Mouse (Mus musculus): ENCODE results near the gene Gm27235. TPM values are rescaled to one million over a fixed set of nuclear protein-coding genes. Genes with fewer than 3 reads are reported as not detected.
"Not testable (repeated sequence)": the region's sequence is repeated elsewhere in the genome, so short reads cannot be mapped to it uniquely, and the experiment has no call there.

The Gm27235 gene
- total RNA-seq (2021) = not detected

DNA sequence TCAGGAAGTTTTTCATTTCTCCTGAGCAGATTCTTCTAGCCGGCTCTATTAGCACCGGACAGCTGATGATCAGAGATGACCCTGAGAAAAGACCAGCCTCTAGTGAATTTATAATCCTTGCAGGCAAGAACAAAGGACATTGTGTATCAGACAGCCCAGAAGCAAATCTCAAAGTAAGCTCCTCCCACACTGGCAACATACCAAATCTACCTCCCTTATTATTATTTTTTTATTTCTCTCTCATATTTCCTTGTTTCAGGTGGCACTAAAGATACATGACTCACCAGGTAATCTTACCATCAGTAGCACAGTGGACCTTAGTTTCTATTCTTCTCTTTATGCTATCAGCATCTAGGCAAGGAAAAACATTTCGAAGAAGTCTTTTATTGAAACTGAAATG, at the start of gene Gm27235, which contains the start of gene D730048I06Rik:
TSS of gene Gm27235 (minus strand) at position 101 of the 400 bp plus-strand sequence.
TSS of gene D730048I06Rik (minus strand) at position 112 of the 400 bp plus-strand sequence.
- no peak for DNase-seq
- intact Hi-C loops (cut with DNase I) = no loop called here

DNA sequence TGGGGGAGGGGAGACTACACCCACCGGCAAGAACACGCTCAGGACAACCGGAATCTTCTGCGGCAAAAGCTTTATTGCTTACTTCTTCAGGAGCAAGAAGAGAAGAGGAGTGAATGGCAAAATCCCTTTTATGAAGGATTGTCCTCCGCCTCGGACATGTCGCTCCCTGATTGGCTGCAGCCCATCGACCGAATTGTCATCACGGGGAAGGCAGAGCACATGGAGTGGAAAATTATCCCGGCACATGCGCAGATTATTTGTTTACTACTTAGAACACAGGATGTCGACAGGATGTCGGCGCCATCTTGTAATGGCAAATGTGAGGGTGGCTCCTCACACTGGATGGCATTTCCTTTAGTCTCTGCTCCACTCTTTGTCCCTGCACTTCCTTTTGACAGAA, 28.0 kb upstream of the Gm27235 start:
- intact Hi-C loops (cut with DNase I); DNase-seq: not testable (repeated sequence)

DNA sequence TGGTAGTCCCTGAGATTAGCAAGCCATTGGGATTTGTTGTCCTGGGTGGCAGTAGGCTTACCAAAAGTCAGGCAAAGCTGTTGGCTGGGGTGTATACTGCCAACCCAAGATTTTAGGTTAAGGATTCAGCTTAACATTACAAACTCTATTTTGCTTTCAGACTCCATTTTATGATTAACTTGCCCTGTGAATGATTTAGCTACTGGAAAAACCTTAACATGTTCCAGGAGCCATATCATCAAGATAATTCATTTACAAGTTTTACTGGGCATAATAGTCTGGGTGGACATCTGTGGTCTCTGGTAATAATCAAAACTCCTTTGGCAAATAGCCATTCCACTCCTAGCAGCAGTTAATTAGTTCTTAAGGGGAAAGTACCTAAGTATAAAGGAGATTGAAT, 8.2 kb upstream of the Gm27235 start:
- intact Hi-C loops (cut with DNase I) = no loop called here
- no peak for DNase-seq

DNA sequence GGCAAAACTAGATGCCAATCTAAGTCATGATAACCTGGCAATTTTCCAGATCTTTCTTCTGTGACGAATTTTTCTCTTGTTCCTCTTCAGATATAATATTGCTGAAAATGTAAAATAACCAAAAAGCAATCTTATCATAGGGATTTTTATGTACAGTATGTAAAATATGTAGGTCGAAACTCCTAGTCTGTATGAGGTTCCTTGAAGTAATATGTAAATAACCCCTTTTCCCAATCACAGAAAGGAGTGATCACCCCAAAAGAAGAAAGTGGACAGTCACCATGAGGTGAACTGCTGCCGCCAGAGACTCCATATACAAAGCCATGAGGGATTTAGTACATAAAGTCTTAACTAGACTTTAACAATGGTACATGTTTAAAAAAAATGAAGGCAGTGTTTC, 11.9 kb downstream of the Gm27235 start, which contains the start of gene Gm17727:
TSS of gene Gm17727 (minus strand) at position 101 of the 400 bp plus-strand sequence.
- no peak for DNase-seq
- intact Hi-C loops (cut with DNase I) = no loop called here

DNA sequence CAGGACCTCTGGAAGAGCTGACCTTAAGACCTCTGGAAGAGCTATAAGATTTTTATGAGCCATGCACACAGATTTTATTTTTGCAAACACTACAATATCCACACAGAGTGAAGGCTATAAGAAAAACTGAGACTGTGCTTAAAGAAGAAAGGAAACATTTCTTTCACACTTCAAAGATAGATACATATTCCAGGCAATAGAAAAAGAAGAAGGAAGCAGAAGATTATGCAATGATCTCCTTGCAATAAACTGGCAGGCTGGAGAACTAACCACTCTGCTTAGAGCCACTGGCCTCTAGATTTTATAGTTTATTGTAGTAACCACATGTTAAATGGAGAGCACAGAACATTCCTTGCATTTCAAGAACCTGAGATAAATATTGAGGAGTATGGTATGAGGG, 33.1 kb downstream of the Gm27235 start:
- intact Hi-C loops (cut with DNase I) = no loop called here
- DNase-seq = no peak

DNA sequence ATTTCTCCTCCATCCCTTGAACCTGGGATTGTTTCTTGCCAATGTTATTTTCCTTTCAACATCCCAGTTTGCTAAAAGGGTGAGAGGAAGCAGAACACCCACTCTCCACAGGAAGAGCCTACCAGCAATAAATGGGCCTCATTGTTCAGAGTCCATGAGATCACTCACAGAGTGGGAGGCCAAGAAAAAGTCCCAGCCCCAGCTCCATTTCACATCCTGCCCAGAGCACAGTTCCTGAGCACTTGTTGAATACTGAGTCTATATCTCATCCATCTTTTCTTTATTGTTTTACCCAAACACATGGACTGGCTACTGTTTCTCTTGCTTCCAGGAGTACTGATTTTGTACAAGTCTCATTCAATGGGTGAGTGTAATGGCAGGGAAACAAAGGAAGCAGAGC, 49.2 kb downstream of the Gm27235 start, which contains the start of gene Gm17677:
TSS of gene Gm17677 (plus strand) at position 301 of the 400 bp plus-strand sequence.
- intact Hi-C loops (cut with DNase I) = no loop called here
- DNase-seq = no peak

Other genes with a start within 250 kb of the Gm27235 start
- gene Ddx25, start 231.6 kb downstream of the Gm27235 start, total RNA-seq (2021) = 10 to 100 TPM; 17.7 to 19.0 TPM
- 10 to 100 TPM; 14.4 to 14.5 TPM for gene Pus3, start 231.5 kb downstream of the Gm27235 start, total RNA-seq (2021)
- gene Pate2, start 219.8 kb downstream of the Gm27235 start, total RNA-seq (2021) = 1 to 10 TPM; 1.4 to 2.3 TPM
- gene Hyls1, start 219.7 kb downstream of the Gm27235 start, total RNA-seq (2021) = 10 to 100 TPM; 11.6 to 11.9 TPM
- not detected for gene Pate4, start 178.2 kb downstream of the Gm27235 start, total RNA-seq (2021)
- gene Pate3, start 141.9 kb downstream of the Gm27235 start, total RNA-seq (2021) = not detected
- gene Pate1, start 102.7 kb downstream of the Gm27235 start, total RNA-seq (2021) = not detected
- not detected for gene Gm17677, start 49.1 kb downstream of the Gm27235 start, total RNA-seq (2021)
- gene Gm17727, start 12.0 kb downstream of the Gm27235 start, total RNA-seq (2021) = not detected
- not detected for gene D730048I06Rik, start within 50 bp of the Gm27235 start, total RNA-seq (2021)
- not detected for gene 9230110F15Rik, start 54.0 kb upstream of the Gm27235 start, total RNA-seq (2021)
- gene 9230113P08Rik, start 118.3 kb upstream of the Gm27235 start, total RNA-seq (2021) = under 1 TPM in 1 of 2 experiments, not detected in 1; 0.32 TPM